Mouse (Mus musculus): ENCODE results near the gene Rpia. TPM values are rescaled to one million over a fixed set of nuclear protein-coding genes. Genes with fewer than 3 reads are reported as not detected.

Gene Rpia
- total RNA-seq, 2 experiments from 2014 or later: 11.2 to 12.5 TPM

DNA sequence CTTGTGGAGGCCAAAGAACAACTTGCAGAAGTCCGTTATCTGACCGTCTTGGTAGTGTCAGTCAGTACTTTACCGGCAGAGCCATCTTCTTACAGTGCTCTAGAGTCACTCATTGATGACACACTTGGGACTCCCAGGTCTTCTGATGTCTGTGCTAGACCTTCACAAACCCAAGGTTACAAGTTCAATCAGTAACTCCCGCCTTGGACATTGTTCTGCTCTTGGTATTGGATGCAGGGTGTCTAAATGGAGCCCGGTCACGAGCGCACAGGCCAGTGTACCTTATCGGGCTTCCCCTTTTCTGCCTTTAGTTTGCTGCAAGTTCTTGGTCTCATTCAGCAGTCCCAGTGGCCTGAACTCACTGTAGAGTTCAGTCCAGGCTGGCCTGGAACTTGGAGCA lies 612 bp upstream of the Rpia start:
- peak overlapping the region; percentile 73 for H3K4me3 ChIP-seq
- H3K27ac ChIP-seq: peak overlapping the region; percentile 85
- TF ChIP-seq CTCF (conservative IDR thresholded peaks at IDR 0.05): no peak
- DNase-seq (ENCODE audit: low spot score in 2 of 2): no peak

DNA sequence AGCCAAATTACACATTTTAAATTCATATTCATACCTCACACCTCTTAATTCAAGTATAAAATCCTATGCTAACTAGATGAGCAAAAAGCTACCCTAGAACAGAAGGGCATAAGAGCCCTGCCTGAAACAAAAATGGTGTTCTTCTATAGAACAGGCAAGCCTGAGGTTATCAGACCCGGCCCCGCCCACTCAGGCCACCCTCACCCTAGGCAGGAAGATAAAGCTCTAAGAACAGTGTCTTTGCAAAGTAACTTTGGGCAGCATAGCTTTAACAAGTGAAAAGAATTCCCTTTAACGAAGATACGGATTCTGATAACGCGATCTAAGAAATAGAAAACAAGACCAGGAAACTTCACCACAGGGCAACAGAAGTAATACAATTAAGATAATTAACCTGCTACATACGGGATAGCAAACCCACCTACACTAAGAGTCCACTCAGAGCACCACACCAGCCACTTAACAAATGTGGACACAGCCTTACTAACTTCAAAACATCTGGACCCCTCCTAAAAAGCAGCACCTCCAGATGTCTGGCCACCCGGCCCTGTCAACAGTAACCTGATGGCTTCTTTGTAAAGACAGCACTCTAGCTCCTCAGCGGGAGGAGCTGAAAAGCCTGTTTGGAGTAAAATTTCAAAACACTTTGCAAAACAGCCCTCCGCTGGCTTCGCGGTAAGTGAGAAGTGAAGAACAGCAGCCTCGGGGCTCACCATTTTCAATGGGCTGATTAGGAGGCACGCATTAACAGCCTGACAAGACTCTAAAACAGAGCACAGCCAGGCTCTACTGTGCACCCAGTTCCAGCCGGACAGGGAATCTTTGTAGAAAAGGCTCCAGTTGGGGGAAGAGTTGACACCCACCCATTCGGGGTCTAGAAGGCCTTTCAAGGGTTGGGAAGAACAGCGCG lies 925 bp downstream of the Rpia start:
- Histone ChIP-seq H3K4me3 (peak overlapping the region; percentile 73), H3K27ac (peak overlapping the region; percentile 85)
- peak in 1 of 2 experiments; percentile 20 for DNase-seq (ENCODE audit: low spot score in 2 of 2)
- TF ChIP-seq CTCF (conservative IDR thresholded peaks at IDR 0.05): no peak

DNA sequence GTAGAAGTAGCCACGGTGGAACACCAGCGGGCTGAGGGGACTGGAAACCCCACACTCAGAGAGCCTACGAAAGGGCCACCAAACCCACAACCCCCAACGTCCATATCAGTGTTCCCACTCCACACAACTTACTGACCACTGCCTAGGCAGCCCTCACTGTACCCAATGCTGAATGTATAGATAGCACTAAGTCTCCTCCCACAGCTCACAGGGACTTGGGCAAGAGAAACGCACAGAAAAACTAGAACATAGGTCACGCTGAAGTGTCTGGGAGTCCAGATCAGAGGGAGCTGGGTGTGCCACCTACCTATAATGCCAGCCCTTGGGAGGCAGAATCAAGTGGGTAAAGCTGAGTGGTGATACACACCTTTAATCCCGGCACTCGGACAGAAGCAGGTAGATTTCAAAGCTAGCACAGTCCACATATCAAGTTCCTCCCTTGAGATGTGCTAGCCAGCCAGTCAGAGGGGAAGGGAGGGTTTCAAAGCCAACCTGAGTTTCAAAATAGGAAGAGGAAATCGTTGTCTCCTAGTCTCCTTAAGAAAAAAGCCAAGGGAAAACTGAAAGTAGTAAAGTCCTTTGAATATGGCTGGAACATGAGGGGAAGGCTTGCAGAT lies 1.9 kb downstream of the Rpia start:
- Histone ChIP-seq H3K27ac (no peak overlapping the region), H3K4me3 (peak overlapping the region; percentile 73)
- no peak for TF ChIP-seq CTCF (conservative IDR thresholded peaks at IDR 0.05)
- DNase-seq (ENCODE audit: low spot score in 2 of 2): no peak

DNA sequence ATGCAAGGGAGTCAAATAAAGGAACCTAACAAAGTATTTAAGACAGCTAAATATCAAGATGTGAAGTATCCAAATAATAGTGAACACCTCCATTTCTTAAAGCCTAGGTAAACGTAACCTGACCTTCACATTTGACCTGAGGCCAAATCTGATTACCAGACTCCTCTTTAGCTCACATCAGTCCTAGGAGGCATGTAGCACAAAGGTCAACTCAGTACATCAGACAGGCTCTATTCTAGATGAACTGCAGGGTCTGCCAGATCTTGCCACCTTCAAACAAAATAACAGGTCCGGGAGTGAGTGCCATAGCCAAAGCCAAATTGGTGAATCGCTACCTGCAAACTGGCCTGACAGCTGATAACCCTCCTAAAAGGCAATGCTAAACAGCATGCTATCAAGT lies 2.9 kb downstream of the Rpia start:
- H3K4me3 ChIP-seq: no peak overlapping the region
- no peak for DNase-seq (ENCODE audit: low spot score in 2 of 2)
- TF ChIP-seq CTCF (conservative IDR thresholded peaks at IDR 0.05): no peak
- H3K27ac ChIP-seq: no peak overlapping the region

DNA sequence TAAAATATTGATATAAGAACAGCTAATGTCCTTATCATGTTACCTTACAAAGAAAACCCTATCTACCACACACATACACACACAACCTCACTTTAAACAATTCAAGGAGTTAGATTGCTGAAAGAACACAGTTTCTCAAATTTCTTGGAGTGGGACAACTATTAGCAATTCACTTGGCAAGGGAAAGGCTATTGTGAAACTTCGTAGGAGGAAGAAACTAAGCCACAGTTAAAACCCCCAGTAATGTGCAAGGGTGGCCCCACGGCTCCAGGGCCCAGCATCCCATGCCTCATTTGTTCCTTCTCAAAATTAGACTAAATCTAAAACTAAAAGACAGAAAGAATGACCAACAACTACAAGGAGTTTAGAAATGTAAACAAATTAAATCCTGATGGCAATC lies 4.5 kb downstream of the Rpia start:
- no peak for TF ChIP-seq CTCF (conservative IDR thresholded peaks at IDR 0.05)
- H3K27ac ChIP-seq: no peak overlapping the region
- DNase-seq (ENCODE audit: low spot score in 2 of 2): no peak
- no peak overlapping the region for H3K4me3 ChIP-seq

DNA sequence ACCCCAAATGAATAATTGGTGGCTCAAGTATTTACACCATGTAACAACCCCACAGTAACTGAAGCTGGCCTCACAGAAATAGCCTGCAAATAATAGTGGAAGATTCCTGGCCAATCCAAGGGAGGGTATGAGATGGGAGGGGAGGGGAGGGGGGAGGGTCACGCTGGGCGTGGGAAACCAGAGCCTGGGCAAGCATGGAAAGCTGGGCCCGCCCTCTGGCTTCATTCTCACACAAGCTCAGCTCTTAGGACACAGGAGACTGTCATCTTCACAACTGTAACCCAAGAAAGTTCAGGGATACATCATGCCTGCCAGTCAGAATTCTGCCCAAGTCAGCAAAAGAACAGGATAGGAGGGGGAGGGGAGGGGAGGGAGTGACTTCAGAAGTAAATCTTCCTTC lies 6.2 kb downstream of the Rpia start:
- no peak for TF ChIP-seq CTCF (conservative IDR thresholded peaks at IDR 0.05)
- Histone ChIP-seq H3K27ac (no peak overlapping the region), H3K4me3 (no peak overlapping the region)
- no peak for DNase-seq (ENCODE audit: low spot score in 2 of 2)

DNA sequence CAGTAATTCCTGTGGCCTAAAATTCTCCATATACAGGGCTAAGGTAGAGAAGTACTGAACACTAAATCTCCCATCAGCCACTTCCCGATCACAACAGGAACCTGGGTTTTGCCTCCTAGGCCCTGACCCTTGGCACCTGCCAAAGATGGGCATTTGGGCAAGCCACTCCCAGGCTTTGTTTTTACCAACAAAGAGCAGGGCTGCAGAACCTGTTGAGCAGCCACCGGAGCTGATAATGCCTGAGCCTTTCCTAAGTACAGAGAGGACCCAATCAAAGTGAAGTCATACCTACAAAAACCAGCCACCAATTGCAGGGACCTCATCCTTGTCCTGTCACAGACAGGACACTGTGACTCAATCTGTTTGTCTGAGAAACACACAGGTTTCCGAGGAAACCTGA lies 7.2 kb downstream of the Rpia start:
- no peak for TF ChIP-seq CTCF (conservative IDR thresholded peaks at IDR 0.05)
- DNase-seq (ENCODE audit: low spot score in 2 of 2): no peak
- Histone ChIP-seq H3K27ac (no peak overlapping the region), H3K4me3 (no peak overlapping the region)

DNA sequence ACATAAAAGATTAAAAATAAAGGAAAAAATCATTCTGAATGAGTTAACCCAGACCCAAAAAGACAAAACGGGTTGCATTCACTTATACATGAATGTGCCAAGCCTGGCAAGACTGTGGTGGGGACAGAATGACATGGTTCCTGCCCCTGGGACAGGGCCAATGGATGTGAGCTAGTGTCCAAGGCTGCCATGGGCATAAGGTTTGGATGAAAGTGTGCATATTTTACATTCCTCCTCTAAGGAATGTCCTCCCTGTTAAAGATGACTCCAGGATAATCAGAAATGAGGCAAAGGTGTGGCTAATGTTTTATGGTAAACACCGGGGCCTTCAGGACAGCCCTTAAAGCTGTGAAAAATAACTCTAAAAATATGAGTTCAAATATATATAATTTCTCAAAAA lies 10.7 kb downstream of the Rpia start:
- TF ChIP-seq CTCF (conservative IDR thresholded peaks at IDR 0.05): no peak
- no peak overlapping the region for H3K27ac ChIP-seq
- no peak for DNase-seq (ENCODE audit: low spot score in 2 of 2)
- H3K4me3 ChIP-seq: no peak overlapping the region

DNA sequence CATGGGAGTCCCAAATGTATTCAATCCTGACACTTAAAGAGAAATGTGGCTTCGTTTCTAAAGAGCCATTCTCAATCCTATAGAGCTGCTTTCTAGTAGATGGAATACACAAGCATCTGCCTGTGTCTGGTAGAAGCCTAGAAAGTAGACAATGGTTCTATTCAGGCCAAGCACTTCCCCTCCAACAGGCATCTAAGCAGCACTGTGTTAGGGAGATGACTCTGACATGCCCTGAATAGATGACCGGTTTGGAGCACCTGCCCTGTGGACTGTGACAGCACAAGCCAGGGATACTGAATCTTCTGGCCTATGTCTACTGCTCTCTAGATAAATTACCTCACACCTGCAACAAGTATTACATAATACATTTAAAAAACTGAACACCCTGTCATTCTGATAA lies 17.7 kb downstream of the Rpia start:
- Histone ChIP-seq H3K4me3 (no peak overlapping the region), H3K27ac (peak overlapping the region; percentile 43; the same call in 1 of the 2 replicates)
- no peak for TF ChIP-seq CTCF (conservative IDR thresholded peaks at IDR 0.05)
- no peak for DNase-seq (ENCODE audit: low spot score in 2 of 2)

DNA sequence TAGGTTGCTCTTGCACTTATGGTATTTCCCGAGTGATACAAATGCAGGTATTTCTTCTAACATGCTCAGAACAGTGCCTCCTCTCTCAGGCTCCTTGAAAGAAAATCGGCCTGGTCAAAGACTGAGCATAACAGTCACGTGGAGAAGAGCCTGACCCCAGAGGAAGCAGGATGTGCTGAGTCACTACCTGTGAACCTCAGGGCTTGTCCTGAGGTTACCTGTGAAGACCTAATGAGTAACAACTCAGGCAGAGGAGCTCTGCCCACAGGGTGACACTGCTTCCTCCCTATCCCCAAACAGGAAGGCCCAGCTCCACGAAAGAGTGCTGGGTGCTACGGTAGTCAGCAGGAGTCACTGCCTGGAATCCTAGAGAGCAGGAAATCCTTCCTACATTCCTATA lies 18.3 kb downstream of the Rpia start:
- TF ChIP-seq CTCF (conservative IDR thresholded peaks at IDR 0.05): no peak
- DNase-seq (ENCODE audit: low spot score in 2 of 2): no peak
- H3K4me3 ChIP-seq: no peak overlapping the region
- H3K27ac ChIP-seq: peak overlapping the region; percentile 43; the same call in 1 of the 2 replicates

DNA sequence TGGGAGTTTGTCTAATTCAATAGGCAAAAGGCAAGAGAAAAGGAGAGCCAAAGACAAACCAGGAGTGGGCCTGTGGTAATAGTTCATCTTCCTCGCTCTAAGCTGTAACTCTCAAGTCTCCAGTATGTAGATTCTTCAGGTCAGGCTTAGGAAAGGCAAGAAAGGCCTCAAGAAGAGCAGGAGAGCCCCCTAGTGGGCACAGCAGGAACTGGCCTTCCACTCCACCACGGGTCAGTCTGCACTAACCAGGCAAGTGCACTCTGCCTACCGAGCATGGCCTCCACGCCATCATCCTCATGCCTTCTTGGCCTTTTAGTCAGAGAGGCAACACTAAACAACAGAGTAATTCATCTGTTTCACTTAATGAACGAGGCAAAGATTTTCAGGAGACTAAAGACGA lies 23.3 kb downstream of the Rpia start:
- Histone ChIP-seq H3K27ac (no peak overlapping the region), H3K4me3 (no peak overlapping the region)
- DNase-seq (ENCODE audit: low spot score in 2 of 2): peak; percentile 66 to 82
- peak; percentile 97 for TF ChIP-seq CTCF (conservative IDR thresholded peaks at IDR 0.05)

DNA sequence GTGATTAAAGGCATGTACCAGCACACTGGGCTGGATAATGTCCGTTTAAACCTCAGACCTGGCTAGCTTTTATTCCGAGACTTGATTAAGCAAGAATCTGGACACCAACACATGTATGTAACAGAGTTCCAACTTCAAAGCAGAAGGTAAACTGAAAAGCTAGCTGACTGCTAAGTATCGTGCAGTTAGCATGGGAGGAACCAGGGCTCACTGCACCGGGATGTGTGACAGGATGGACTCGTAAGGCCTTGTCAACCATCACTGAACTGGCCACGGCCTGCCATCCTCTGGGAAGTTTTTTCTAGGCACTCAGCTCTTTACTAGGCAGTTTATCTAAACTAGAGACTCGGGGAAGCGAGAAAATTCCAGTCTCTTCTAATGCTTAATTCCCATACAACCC lies 27.0 kb downstream of the Rpia start:
- no peak overlapping the region for H3K4me3 ChIP-seq
- no peak for TF ChIP-seq CTCF (conservative IDR thresholded peaks at IDR 0.05)
- no peak for DNase-seq (ENCODE audit: low spot score in 2 of 2)

DNA sequence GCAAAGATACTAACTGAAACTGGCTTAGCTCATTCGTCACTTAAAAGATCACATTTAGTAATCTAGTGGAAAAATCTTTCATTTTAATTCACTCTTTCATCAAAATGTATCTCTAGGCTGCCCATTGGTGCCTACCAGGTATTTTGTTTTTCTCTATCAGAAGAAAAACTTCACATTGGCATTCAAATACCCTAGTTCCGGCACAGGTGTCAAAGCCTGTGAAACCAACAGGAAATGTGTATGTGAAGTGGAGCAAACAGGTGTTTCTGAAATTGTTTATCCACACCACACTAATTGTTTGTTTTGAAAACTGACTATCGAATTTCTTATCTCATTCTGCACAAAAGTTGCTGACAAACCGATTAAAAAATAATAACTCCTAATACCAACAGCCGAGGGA lies 27.5 kb downstream of the Rpia start:
- no peak overlapping the region for H3K27ac ChIP-seq
- DNase-seq (ENCODE audit: low spot score in 2 of 2): no peak
- H3K4me3 ChIP-seq: no peak overlapping the region
- no peak for TF ChIP-seq CTCF (conservative IDR thresholded peaks at IDR 0.05)

More for the DNA sequence above, 27.0 kb downstream of the Rpia start:
- no peak overlapping the region for H3K27ac ChIP-seq

DNA sequence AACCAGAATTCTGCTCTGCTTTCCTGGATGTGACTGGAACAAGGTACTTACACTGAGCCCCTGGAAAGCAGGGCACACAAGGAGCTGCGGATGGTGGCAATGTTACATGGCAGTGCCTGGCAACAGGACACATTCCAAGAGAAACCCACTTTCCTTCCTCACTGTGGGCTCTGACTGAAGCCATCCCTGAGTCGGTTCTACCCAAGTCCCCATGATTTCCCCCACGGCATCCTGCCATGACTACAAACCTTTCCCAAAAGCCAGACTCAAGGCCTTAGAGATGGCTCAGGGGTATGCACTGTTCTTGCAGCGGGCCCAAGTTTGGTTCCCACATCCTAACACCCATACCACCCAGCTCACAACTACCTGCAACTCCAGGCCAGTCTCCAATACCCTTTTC lies 28.2 kb downstream of the Rpia start:
- DNase-seq (ENCODE audit: low spot score in 2 of 2): no peak

More for the DNA sequence above, 28.2 kb downstream of the Rpia start:
- no peak overlapping the region for H3K4me3 ChIP-seq
- no peak overlapping the region for H3K27ac ChIP-seq
- TF ChIP-seq CTCF (conservative IDR thresholded peaks at IDR 0.05): no peak
